Mouse (Mus musculus): ENCODE measurements around the gene Mgarp. TPM values are rescaled to one million over a fixed set of nuclear protein-coding genes. Genes with fewer than 3 reads are reported as not detected.

The Mgarp gene
- polyA plus RNA-seq (2014; fragmentation: Illumina TruSeq; extraction: RNeasy Lipid Tissue Mini Kit (QIAGEN cat#74804); ENCODE audit: low read depth, low replicate concordance), result 1,434 TPM

DNA sequence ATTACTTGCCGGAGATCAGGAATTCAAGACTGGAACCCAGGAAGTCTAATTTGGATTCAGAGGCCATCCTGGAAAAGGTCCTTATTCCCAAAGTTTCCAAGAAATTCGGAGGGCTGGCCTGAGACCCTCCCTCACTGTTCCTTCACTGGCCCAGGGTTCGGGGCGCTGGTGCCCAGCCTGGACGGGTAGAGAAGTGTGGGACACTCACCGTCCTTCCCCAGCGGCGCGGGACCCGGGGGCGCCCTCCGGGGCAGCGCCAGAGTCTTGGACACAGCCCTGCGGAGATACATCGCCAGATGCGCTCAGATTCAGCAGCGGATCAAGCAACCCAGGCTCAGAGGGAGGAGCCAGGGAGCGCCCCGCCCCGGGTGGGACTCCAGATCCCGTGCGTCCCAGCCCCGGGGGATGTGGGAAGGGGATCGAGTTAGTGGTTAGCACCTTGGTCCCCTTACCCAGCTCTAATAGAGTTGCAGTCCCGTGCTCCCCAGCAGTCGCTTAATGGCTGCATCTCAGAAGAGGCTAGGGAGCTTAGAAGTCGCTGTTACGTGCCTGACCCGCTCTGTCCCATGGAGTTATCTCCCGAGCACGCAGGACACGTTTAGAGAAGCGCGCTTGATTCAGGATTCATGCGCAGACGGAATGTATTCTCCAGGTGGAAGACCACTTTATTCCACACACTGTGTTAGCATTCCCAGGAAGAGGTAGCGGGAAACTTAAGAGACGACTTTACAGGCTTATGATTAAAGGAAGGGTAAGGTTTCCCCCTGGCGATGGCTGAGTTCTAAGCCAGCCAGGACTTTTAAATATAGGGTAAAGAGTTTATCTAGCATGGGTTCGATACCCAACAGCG, at the start of gene Mgarp:
TSS of gene Mgarp (minus strand) at position 520 of the 850 bp plus-strand sequence.

GRCm38 (mm10) chr3:51415098-51416072, 18.8 kb upstream of the Mgarp start, which contains the start of gene Naa15:
Gene Naa15 (plus strand): TSS chr3:51415148.

DNA sequence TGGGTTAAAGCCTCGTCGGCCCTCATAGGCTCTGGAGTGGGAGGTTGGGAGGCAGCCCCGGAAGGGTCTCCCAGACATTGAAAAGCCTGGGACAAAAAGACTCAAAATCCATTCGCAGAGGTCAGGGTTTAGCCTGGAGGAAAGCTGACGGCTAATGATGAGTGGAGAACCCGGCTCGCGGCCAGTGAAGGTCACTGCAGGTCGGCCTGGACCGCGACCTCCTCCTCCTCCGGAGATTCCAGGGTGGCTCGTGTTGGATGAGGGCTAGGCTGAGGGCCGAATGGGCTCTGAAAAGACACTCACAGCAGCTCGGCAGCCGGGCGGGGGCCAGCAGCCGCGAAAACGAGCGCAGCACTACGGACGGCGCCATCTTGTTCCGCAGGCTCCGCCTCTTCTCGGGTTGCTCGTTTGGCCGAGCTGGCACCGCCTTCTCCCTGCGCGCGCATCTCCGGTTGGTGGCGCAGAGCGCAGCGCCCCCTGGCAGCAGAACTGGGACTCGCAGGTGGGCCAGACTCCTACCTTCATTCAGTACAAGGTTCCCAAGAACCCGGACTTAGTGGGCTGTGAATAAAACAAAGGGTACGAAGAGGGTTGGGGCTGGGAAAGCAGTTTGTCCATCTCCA, 12.1 kb upstream of the Mgarp start, which contains the start of gene Ndufc1:
TSS of gene Ndufc1 (minus strand) at position 428 of the 623 bp plus-strand sequence.

DNA sequence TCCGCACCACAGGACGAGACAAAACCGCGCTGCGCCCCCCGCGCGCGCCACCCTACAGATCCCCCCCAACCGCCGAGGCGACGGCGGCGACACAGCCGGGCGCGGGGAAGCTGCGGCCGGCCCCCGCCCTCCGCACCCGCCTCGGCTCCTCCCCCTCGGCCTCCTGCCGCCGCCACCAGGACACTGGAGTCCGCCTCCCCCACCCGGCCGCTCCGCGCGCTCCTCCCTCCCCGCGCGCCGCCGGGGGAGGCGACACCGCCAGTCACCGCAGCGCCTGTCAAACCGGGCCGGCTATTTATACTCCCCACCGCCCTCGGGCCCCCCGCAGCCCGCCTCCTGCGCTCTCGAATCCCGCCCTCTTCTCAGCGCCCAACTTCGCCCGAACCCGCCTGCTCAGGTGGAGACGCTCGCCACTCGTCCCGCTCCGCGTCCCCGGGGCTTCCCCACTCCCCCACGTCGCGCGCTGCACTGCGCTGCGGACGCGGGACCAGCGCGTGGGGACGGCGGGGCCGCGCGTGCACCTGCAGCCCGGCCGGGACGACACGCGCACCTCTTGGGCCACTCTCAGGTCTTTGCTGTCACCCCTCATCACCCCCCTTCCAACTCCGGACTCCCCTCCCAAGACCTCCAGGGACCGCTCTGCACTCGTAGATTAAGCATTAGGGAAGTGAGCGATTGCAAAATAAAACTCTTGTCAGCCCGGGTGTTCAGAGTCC, 55.8 kb downstream of the Mgarp start, which contains the start of gene Elf2:
TSS of gene Elf2 (minus strand) at position 112 of the 716 bp plus-strand sequence.

Other genes with a start within 250 kb of the Mgarp start
- 37.8 TPM for gene Noct, start 172.3 kb downstream of the Mgarp start, polyA plus RNA-seq (2014; fragmentation: Illumina TruSeq; extraction: RNeasy Lipid Tissue Mini Kit (QIAGEN cat#74804); ENCODE audit: low read depth, low replicate concordance)
- 72.4 TPM for gene Elf2, start 56.1 kb downstream of the Mgarp start, polyA plus RNA-seq (2014; fragmentation: Illumina TruSeq; extraction: RNeasy Lipid Tissue Mini Kit (QIAGEN cat#74804); ENCODE audit: low read depth, low replicate concordance)
- 873 TPM for gene Ndufc1, start 12.2 kb upstream of the Mgarp start, polyA plus RNA-seq (2014; fragmentation: Illumina TruSeq; extraction: RNeasy Lipid Tissue Mini Kit (QIAGEN cat#74804); ENCODE audit: low read depth, low replicate concordance)
- 355 TPM for gene Naa15, start 18.4 kb upstream of the Mgarp start, polyA plus RNA-seq (2014; fragmentation: Illumina TruSeq; extraction: RNeasy Lipid Tissue Mini Kit (QIAGEN cat#74804); ENCODE audit: low read depth, low replicate concordance)
- gene Rab33b, start 87.2 kb upstream of the Mgarp start, polyA plus RNA-seq (2014; fragmentation: Illumina TruSeq; extraction: RNeasy Lipid Tissue Mini Kit (QIAGEN cat#74804); ENCODE audit: low read depth, low replicate concordance), result 31.3 TPM
- gene Setd7, start 164.1 kb upstream of the Mgarp start, polyA plus RNA-seq (2014; fragmentation: Illumina TruSeq; extraction: RNeasy Lipid Tissue Mini Kit (QIAGEN cat#74804); ENCODE audit: low read depth, low replicate concordance), result 82.8 TPM